Mouse (Mus musculus): ENCODE measurements around the gene Crtac1.

Crtac1 gene

DNA sequence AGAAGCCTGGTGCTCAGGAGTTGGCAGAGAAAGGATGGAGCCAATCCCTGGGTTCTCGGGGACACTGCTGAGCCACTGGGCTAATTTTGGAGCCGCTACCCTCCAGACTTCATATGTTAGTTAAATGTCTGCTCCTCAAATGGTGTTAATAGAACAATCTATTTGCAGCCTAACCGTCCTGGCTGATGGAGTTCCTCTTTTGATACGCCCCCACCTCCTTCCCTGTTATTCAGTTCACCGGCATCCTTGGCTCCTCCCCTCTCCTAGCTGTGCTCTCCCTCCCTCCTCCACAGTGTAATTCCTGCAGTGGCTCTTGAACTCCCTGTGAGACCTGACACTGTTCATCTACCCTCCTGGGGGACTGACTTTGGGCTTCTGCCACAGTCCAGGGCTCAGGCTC, 185.0 kb downstream of the Crtac1 start:
- in situ Hi-C loops (cut with MboI; ENCODE audit: low sequenced_read_pairs): no loop called here

DNA sequence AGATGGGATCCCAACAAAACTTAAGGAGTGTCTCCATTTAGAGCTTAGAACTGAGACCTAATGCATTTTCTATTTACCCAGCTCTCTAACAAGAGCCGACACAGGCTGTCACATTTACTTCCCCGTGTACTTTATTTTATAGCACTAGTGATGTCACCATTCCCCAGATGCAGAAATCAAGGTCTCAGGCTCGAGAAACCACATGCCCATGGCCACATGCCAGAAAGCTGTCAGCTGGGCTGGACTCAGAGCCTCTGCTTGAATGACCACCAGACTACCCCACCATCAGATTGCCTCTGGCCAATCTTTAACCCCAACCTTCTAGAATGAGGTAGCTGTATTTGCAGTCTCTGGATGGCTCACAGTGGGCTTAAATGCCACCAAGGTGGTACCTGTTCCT, 188.2 kb downstream of the Crtac1 start:
- in situ Hi-C loops (cut with MboI; ENCODE audit: low sequenced_read_pairs): no loop called here

DNA sequence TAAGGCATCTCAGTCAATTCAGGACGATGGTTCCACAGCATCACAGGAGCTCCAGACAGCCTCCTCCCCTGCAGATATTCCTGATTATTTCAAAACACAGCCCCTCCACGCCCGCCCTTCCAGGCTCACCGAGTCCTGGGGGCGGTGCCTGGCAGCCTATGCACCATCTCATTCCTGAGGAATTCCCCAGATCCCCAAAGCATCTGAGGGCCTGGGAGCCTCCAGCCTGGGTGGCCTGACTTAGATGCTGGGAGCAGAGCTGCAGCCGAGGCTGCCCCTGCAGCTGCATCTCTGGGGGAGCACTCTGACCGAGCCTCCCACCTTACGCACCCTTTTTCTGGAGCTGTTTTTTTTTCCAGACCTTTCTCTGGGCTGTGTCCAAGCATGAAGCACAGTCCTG, 190.7 kb downstream of the Crtac1 start:
- in situ Hi-C loops (cut with MboI; ENCODE audit: low sequenced_read_pairs): no loop called here

DNA sequence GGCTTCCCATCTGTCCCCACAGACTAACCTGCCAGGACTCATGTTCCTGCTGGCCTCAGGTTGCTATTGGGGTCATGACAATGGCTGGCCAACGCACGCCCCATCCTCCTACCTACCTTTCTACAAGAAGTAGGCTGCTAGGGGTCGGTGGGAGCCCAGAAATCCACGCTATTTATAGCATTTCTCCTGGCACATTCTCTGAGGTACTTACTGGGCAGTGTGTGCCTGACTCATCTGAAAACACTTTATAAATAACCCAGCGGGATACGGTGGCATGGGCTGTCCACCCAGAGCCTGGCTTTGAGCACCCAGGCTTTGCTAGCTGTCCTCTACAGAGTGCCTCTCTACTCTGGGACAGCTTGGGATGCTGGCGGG, 193.3 kb downstream of the Crtac1 start:
- in situ Hi-C loops (cut with MboI; ENCODE audit: low sequenced_read_pairs): no loop called here

DNA sequence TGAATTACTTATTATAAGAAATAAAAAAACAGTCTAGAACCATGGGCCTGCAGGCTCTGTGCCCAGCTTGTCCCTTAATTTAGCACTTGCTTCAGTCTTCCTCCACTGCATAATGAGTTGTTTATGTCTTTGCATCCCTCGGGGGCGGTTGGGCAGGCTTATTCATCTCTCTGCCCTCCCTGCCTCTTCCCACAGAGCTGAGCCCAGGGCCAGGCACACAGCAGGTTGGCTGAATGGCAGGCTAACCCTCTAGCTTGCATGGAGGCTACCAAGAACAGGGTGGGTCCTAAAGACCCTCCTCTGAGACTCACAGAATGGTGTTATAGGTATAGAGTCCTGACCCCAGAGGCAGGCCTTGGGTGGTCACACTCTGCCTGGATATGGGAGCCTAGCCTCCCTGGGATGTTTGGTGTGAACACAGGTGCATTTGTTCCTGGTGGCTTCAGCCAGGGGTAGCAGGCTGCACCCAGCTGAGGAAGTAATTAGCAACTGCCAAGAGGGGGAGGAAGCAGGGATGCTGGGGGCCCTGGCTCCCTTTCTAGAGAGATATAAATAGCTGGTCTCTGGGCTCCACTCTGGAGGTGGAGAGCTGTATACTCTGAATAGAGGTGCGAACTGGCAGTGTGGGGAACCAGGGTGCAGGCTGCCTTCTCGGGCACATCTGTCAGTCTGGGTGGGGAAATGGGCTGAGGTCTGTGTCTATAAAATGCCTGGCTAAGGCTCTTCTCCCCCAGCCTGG, 193.8 kb downstream of the Crtac1 start:
- in situ Hi-C loops (cut with MboI; ENCODE audit: low sequenced_read_pairs): no loop called here

Measured in CH12F3 (cell line).